Mouse (Mus musculus): ENCODE data around the gene Kcnj10. TPM values are rescaled to one million over a fixed set of nuclear protein-coding genes. Genes with fewer than 3 reads are reported as not detected.
A peak's percentile ranks its signal among the peaks of the same experiment; 100 is the strongest.

Kcnj10 gene
- polyA plus RNA-seq, 1 experiment from 2014 or later: 0.06 TPM

- Histone ChIP-seq H3K4me2 (peak overlapping the region; percentile 18), H3K27me3 (peaks cover 25% of the 10 kb centered on the region), H3K9ac (no peak overlapping the region), H3K27ac (no peak overlapping the region), H3K4me1 (peaks cover 9% of the 10 kb centered on the region), H3K4me3 (no peak overlapping the region), H3K36me3 (no peaks in the 10 kb centered on the region), H3K9me3 (no peaks in the 10 kb centered on the region)
- WGBS: 28% methylated on average over 20 of the region's 20 CpGs
- no peak for ATAC-seq (ENCODE audit: insufficient number of reproducible peaks, insufficient read depth, low FRiP score, low TSS enrichment, low read depth)
Observed at GRCm38 (mm10) chr1:172391807-172392581, 51.0 kb downstream of the Kcnj10 start.

- peaks cover 9% of the 10 kb centered on the region for H3K4me1 ChIP-seq
- no peak overlapping the region for H3K4me2 ChIP-seq
- H3K9ac ChIP-seq: no peak overlapping the region
- no peaks in the 10 kb centered on the region for H3K9me3 ChIP-seq
- ATAC-seq (ENCODE audit: insufficient number of reproducible peaks, insufficient read depth, low FRiP score, low TSS enrichment, low read depth): 0 out of 2 replicates have a peak, but pooled peaks have one; percentile 48
- H3K27ac ChIP-seq: no peak overlapping the region
- H3K4me3 ChIP-seq: no peak overlapping the region
- 87% methylated on average over 2 of the region's 2 CpGs for WGBS
- H3K36me3 ChIP-seq: no peaks in the 10 kb centered on the region
- peaks cover 25% of the 10 kb centered on the region for H3K27me3 ChIP-seq
Observed at GRCm38 (mm10) chr1:172392643-172393170, 51.7 kb downstream of the Kcnj10 start.

GRCm38 (mm10) chr1:172393739-172394138 lies 52.7 kb downstream of the Kcnj10 start:
- H3K4me1 ChIP-seq: peaks cover 9% of the 10 kb centered on the region
- peaks cover 25% of the 10 kb centered on the region for H3K27me3 ChIP-seq
- H3K4me3 ChIP-seq: no peak overlapping the region
- no peak overlapping the region for H3K9ac ChIP-seq
- H3K27ac ChIP-seq: no peak overlapping the region
- H3K9me3 ChIP-seq: no peaks in the 10 kb centered on the region
- no peaks in the 10 kb centered on the region for H3K36me3 ChIP-seq
- 68% methylated on average over 8 of the region's 8 CpGs for WGBS
- no peak overlapping the region for H3K4me2 ChIP-seq
- no peak for ATAC-seq (ENCODE audit: insufficient number of reproducible peaks, insufficient read depth, low FRiP score, low TSS enrichment, low read depth)

GRCm38 (mm10) chr1:172396996-172397752 lies 56.2 kb downstream of the Kcnj10 start:
- 52% methylated on average over 9 of the region's 9 CpGs for WGBS
- ATAC-seq (ENCODE audit: insufficient number of reproducible peaks, insufficient read depth, low FRiP score, low TSS enrichment, low read depth): no peak
- peaks cover 14% of the 10 kb centered on the region; the same call in 1 of the 2 replicates for H3K27me3 ChIP-seq

GRCm38 (mm10) chr1:172406077-172406706 lies 65.2 kb downstream of the Kcnj10 start:
- Histone ChIP-seq H3K9ac (no peak overlapping the region), H3K4me3 (no peak overlapping the region), H3K4me1 (0 out of 2 replicates have a peak, but pooled peaks cover 7% of the 10 kb centered on the region), H3K9me3 (no peaks in the 10 kb centered on the region), H3K27me3 (peaks cover 27% of the 10 kb centered on the region; the same call in 1 of the 2 replicates), H3K27ac (no peak overlapping the region), H3K36me3 (no peaks in the 10 kb centered on the region), H3K4me2 (no peak overlapping the region)
- WGBS: 35% methylated on average over 16 of the region's 16 CpGs
- no peak for ATAC-seq (ENCODE audit: insufficient number of reproducible peaks, insufficient read depth, low FRiP score, low TSS enrichment, low read depth)

More at GRCm38 (mm10) chr1:172396996-172397752, 56.2 kb downstream of the Kcnj10 start:
- no peak overlapping the region for H3K9ac ChIP-seq
- H3K36me3 ChIP-seq: no peaks in the 10 kb centered on the region
- H3K27ac ChIP-seq: no peak overlapping the region
- no peak overlapping the region for H3K4me2 ChIP-seq
- H3K9me3 ChIP-seq: no peaks in the 10 kb centered on the region
- peaks cover 2% of the 10 kb centered on the region for H3K4me1 ChIP-seq
- H3K4me3 ChIP-seq: no peak overlapping the region

- no peak for ATAC-seq (ENCODE audit: insufficient number of reproducible peaks, insufficient read depth, low FRiP score, low TSS enrichment, low read depth)
Observed at GRCm38 (mm10) chr1:172408996-172409395, 68.0 kb downstream of the Kcnj10 start.

GRCm38 (mm10) chr1:172409431-172409830 lies 68.4 kb downstream of the Kcnj10 start:
- Histone ChIP-seq H3K9ac (no peak overlapping the region), H3K4me1 (0 out of 2 replicates have a peak, but pooled peaks cover 7% of the 10 kb centered on the region), H3K9me3 (no peaks in the 10 kb centered on the region), H3K27ac (no peak overlapping the region), H3K27me3 (peaks cover 29% of the 10 kb centered on the region; the same call in 1 of the 2 replicates), H3K36me3 (no peaks in the 10 kb centered on the region), H3K4me3 (no peak overlapping the region), H3K4me2 (no peak overlapping the region)
- WGBS: 11% methylated on average over 5 of the region's 5 CpGs
- no peak for ATAC-seq (ENCODE audit: insufficient number of reproducible peaks, insufficient read depth, low FRiP score, low TSS enrichment, low read depth)

More at GRCm38 (mm10) chr1:172408996-172409395, 68.0 kb downstream of the Kcnj10 start:
- Histone ChIP-seq H3K9ac (no peak overlapping the region), H3K36me3 (no peaks in the 10 kb centered on the region), H3K4me2 (no peak overlapping the region), H3K27ac (no peak overlapping the region), H3K4me1 (0 out of 2 replicates have a peak, but pooled peaks cover 7% of the 10 kb centered on the region), H3K9me3 (no peaks in the 10 kb centered on the region), H3K4me3 (no peak overlapping the region), H3K27me3 (peaks cover 27% of the 10 kb centered on the region; the same call in 1 of the 2 replicates)
- WGBS: 6% methylated on average over 6 of the region's 6 CpGs

GRCm38 (mm10) chr1:172410806-172411205 lies 69.8 kb downstream of the Kcnj10 start:
- H3K4me2 ChIP-seq: no peak overlapping the region
- H3K4me1 ChIP-seq: 0 out of 2 replicates have a peak, but pooled peaks cover 7% of the 10 kb centered on the region
- no peak overlapping the region for H3K27ac ChIP-seq
- H3K4me3 ChIP-seq: no peak overlapping the region
- H3K9me3 ChIP-seq: no peaks in the 10 kb centered on the region
- H3K27me3 ChIP-seq: peaks cover 27% of the 10 kb centered on the region; the same call in 1 of the 2 replicates
- 6% methylated on average over 4 of the region's 4 CpGs for WGBS
- no peak for ATAC-seq (ENCODE audit: insufficient number of reproducible peaks, insufficient read depth, low FRiP score, low TSS enrichment, low read depth)
- H3K36me3 ChIP-seq: no peaks in the 10 kb centered on the region
- no peak overlapping the region for H3K9ac ChIP-seq

- Histone ChIP-seq H3K4me2 (no peak overlapping the region), H3K36me3 (no peaks in the 10 kb centered on the region), H3K27ac (no peak overlapping the region), H3K27me3 (peaks cover 17% of the 10 kb centered on the region; the same call in 1 of the 2 replicates), H3K9ac (no peak overlapping the region), H3K9me3 (no peaks in the 10 kb centered on the region), H3K4me3 (no peak overlapping the region), H3K4me1 (0 out of 2 replicates have a peak, but pooled peaks cover 2% of the 10 kb centered on the region)
- 3% methylated on average over 5 of the region's 5 CpGs for WGBS
- ATAC-seq (ENCODE audit: insufficient number of reproducible peaks, insufficient read depth, low FRiP score, low TSS enrichment, low read depth): 0 out of 2 replicates have a peak, but pooled peaks have one; percentile 16
Observed at GRCm38 (mm10) chr1:172412204-172412603, 71.2 kb downstream of the Kcnj10 start.

- Histone ChIP-seq H3K36me3 (no peaks in the 10 kb centered on the region), H3K9ac (no peak overlapping the region), H3K4me1 (peaks cover 10% of the 10 kb centered on the region), H3K9me3 (no peaks in the 10 kb centered on the region), H3K4me2 (no peak overlapping the region), H3K4me3 (no peak overlapping the region), H3K27me3 (peaks cover 5% of the 10 kb centered on the region; the same call in 1 of the 2 replicates), H3K27ac (no peak overlapping the region)
- no peak for ATAC-seq (ENCODE audit: insufficient number of reproducible peaks, insufficient read depth, low FRiP score, low TSS enrichment, low read depth)
- WGBS: 86% methylated on average over 4 of the region's 4 CpGs
Observed at GRCm38 (mm10) chr1:172413491-172414230, 72.7 kb downstream of the Kcnj10 start.
